Mouse (Mus musculus): Measurements from ENCODE around the gene Rtl5. TPM values are rescaled to one million over a fixed set of nuclear protein-coding genes. Genes with fewer than 3 reads are reported as not detected.
A peak's percentile ranks its signal among the peaks of the same experiment; 100 is the strongest.

Rtl5 gene
- total and polyA plus RNA-seq, 3 experiments = 1.7 to 2.3 (median 2.1) TPM

DNA sequence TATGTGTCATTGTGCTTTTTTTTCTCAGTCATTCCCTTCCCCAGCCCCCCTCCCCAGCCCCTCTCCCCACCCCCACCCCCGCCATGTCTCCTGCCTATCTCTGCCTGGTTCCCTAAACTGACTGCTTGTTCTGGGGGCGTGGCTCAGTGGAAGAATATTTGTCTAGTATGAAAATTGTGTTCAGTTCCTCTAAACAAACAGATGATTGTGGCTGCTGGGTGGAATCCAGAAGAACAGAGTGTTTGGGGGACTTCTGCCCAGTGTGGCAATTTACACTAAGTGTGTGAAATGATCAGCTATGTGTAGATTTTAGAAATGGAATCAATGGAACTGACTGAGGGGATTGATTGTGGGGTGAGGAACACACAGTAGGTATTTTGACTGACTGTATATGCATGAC lies 37.5 kb downstream of the Rtl5 start:
- no peaks in the 10 kb centered on the region for H3K36me3 ChIP-seq (ENCODE audit: control insufficient read depth, insufficient read depth, low read length)
- no peak overlapping the region for H3K27ac ChIP-seq
- H3K9ac ChIP-seq (ENCODE audit: low read depth, low read length) = no peak overlapping the region
- no peak for DNase-seq
- WGBS = 75% methylated on average over 2 of the region's 2 CpGs
- intact Hi-C loops (cut with DNase I) = no loop called here
- peaks cover 6% of the 10 kb centered on the region for H3K4me1 ChIP-seq (ENCODE audit: control insufficient read depth, insufficient read depth, low read length)
- H3K4me3 ChIP-seq = no peak overlapping the region
- no peak for TF ChIP-seq POLR2A (IDR thresholded peaks at IDR 0.05; ENCODE audit: insufficient read depth, low read depth, low read length)
- no peaks in the 10 kb centered on the region for H3K79me2 ChIP-seq (replicated peaks; ENCODE audit: control insufficient read depth, insufficient read depth, low read length)
- H3K27me3 ChIP-seq (ENCODE audit: control insufficient read depth, insufficient read depth, low read length) = no peaks in the 10 kb centered on the region

DNA sequence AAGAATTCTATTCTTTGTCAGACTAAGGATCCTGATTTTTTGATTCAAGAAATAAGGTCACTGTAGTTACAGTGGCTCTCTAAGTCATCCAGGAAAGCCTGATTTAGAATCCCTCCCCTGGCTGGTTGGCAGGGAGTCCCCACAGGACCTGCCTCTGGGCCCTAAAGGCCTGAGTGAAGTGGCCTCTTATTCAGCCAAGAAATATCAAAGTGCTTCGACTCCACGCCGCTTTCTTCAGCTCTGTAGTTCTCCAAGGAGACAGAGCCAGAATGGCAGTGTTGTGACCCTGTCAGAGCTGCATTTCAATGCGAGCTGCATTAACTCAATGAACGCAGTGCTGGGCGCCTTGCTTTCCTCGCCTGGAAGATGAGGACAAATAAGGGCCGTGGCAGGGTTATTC lies 38.7 kb downstream of the Rtl5 start:
- intact Hi-C loops (cut with DNase I) = no loop called here
- Histone ChIP-seq H3K27ac (no peak overlapping the region), H3K27me3 (ENCODE audit: control insufficient read depth, insufficient read depth, low read length) (no peaks in the 10 kb centered on the region), H3K9ac (ENCODE audit: low read depth, low read length) (no peak overlapping the region), H3K4me1 (ENCODE audit: control insufficient read depth, insufficient read depth, low read length) (peaks cover 5% of the 10 kb centered on the region), H3K36me3 (ENCODE audit: control insufficient read depth, insufficient read depth, low read length) (no peaks in the 10 kb centered on the region), H3K79me2 (replicated peaks; ENCODE audit: control insufficient read depth, insufficient read depth, low read length) (no peaks in the 10 kb centered on the region), H3K4me3 (no peak overlapping the region)
- no peak for TF ChIP-seq EP300 (IDR thresholded peaks at IDR 0.05; ENCODE audit: insufficient read depth, low read depth, low read length)
- no peak for TF ChIP-seq POLR2A (IDR thresholded peaks at IDR 0.05; ENCODE audit: insufficient read depth, low read depth, low read length)
- no peak for TF ChIP-seq CTCF (IDR thresholded peaks at IDR 0.05)
- 56% methylated on average over 8 of the region's 8 CpGs for WGBS
- DNase-seq = no peak

DNA sequence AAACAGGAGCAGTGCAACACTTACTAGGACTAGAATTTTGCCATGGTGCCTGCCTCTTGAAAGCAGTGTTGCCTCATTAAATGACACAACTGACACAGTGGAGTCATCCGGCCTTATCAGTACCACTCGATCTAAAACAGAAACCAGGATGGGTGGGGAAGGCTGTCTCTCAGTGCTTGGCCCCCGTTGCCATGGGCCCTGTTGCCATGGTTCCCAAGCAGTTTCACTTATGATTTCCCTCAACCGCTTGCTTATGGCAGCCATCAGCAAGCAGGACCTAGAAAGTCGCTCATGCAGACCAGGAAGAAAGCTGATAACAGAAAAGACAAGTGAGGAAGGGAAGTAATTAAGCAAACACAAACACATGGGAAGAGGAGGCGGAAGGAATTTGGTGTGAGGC lies 39.3 kb downstream of the Rtl5 start:
- H3K4me1 ChIP-seq (ENCODE audit: control insufficient read depth, insufficient read depth, low read length) = peaks cover 3% of the 10 kb centered on the region; the same call in 1 of the 2 replicates
- TF ChIP-seq CTCF (IDR thresholded peaks at IDR 0.05) (no peak), POLR2A (IDR thresholded peaks at IDR 0.05; ENCODE audit: insufficient read depth, low read depth, low read length) (no peak), EP300 (IDR thresholded peaks at IDR 0.05; ENCODE audit: insufficient read depth, low read depth, low read length) (no peak)
- intact Hi-C loops (cut with DNase I) = no loop called here
- no peaks in the 10 kb centered on the region for H3K27me3 ChIP-seq (ENCODE audit: control insufficient read depth, insufficient read depth, low read length)
- no peak overlapping the region for H3K9ac ChIP-seq (ENCODE audit: low read depth, low read length)
- no peaks in the 10 kb centered on the region for H3K36me3 ChIP-seq (ENCODE audit: control insufficient read depth, insufficient read depth, low read length)
- 32% methylated on average over 6 of the region's 6 CpGs for WGBS
- H3K4me3 ChIP-seq = no peak overlapping the region
- peak; percentile 57 to 73 for DNase-seq
- no peaks in the 10 kb centered on the region for H3K79me2 ChIP-seq (replicated peaks; ENCODE audit: control insufficient read depth, insufficient read depth, low read length)
- H3K27ac ChIP-seq = no peak overlapping the region

DNA sequence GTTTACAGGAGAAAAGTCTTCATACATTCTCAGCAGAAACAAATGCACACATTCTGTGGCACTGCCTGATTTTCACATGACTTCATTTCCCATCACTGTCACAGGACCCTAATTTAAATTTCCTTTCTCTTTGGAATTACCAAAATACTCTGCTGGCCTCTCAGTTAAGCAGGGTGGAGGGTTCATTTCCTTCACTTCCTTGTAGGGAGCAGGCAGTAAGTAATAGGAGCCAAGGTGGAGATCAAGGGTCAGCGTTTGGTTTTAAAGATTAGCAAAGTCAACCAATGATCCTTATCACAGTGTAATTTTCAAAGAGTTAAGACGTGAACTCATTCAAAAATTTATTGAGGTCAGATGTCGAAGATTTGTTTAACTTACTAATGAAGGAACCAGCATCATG lies 46.1 kb downstream of the Rtl5 start:
- 49% methylated on average over 3 of the region's 3 CpGs for WGBS
- H3K27me3 ChIP-seq (ENCODE audit: control insufficient read depth, insufficient read depth, low read length) = no peaks in the 10 kb centered on the region
- DNase-seq = no peak
- no peaks in the 10 kb centered on the region for H3K79me2 ChIP-seq (replicated peaks; ENCODE audit: control insufficient read depth, insufficient read depth, low read length)
- H3K4me3 ChIP-seq = no peak overlapping the region
- no peak overlapping the region for H3K9ac ChIP-seq (ENCODE audit: low read depth, low read length)
- H3K36me3 ChIP-seq (ENCODE audit: control insufficient read depth, insufficient read depth, low read length) = no peaks in the 10 kb centered on the region
- no peak overlapping the region; the same call in 1 of the 2 replicates for H3K27ac ChIP-seq
- intact Hi-C loops (cut with DNase I) = loop anchor here (5.0 kb wide), 1 partner anchor 42 kb away; no protein-coding TSS in a partner anchor
- no peaks in the 10 kb centered on the region; the same call in 1 of the 2 replicates for H3K4me1 ChIP-seq (ENCODE audit: control insufficient read depth, insufficient read depth, low read length)
- TF ChIP-seq POLR2A (IDR thresholded peaks at IDR 0.05; ENCODE audit: insufficient read depth, low read depth, low read length) (no peak), CTCF (IDR thresholded peaks at IDR 0.05) (no peak), EP300 (IDR thresholded peaks at IDR 0.05; ENCODE audit: insufficient read depth, low read depth, low read length) (no peak)

DNA sequence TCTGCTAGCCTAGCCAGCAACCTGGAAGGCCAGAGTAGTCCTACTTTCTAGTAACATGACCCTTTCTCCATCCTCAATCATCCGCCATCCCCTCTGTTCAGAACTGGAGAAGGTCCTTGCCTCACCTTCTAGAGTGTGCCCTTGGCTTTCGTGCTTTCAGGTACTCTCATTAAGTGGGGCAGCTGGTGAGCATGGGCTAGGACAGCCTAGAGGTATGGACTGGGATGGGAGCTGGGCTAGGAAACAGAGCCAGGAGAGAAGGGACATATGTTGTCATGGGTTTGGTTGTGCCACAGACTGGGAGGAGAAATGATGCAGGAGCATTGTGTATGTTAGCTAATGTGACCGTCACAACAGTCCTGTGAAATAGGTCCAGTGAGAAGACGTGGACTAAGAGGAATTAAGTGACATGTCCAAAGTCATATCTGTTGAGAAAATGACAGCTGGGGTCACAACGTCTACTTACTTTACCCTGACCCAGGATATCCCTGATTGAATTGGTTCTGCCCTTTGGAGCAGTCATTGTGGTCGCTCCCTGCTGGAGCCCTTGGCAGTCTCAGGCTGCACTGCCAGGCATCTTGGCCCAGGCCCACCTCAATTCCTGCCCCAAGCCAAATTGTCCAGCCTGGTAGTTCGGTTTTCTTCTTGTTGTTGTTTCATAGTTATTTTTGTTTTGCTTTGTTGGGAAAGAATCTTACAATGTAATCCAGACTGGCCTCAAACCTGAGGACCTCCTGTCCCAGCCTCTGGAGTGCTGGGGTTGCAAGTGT lies 51.4 kb downstream of the Rtl5 start:
- intact Hi-C loops (cut with DNase I) = loop anchor here (5.0 kb wide), 1 partner anchor 48 kb away; no protein-coding TSS in a partner anchor
- TF ChIP-seq CTCF (IDR thresholded peaks at IDR 0.05) (no peak), POLR2A (IDR thresholded peaks at IDR 0.05; ENCODE audit: insufficient read depth, low read depth, low read length) (no peak), EP300 (IDR thresholded peaks at IDR 0.05; ENCODE audit: insufficient read depth, low read depth, low read length) (no peak)
- Histone ChIP-seq H3K27me3 (ENCODE audit: control insufficient read depth, insufficient read depth, low read length) (no peaks in the 10 kb centered on the region), H3K79me2 (replicated peaks; ENCODE audit: control insufficient read depth, insufficient read depth, low read length) (no peaks in the 10 kb centered on the region), H3K4me3 (no peak overlapping the region), H3K4me1 (ENCODE audit: control insufficient read depth, insufficient read depth, low read length) (peaks cover 4% of the 10 kb centered on the region), H3K27ac (no peak overlapping the region; the same call in 1 of the 2 replicates), H3K9ac (ENCODE audit: low read depth, low read length) (no peak overlapping the region), H3K36me3 (ENCODE audit: control insufficient read depth, insufficient read depth, low read length) (no peaks in the 10 kb centered on the region)
- WGBS = 58% methylated on average over 7 of the region's 7 CpGs
- no peak for DNase-seq

DNA sequence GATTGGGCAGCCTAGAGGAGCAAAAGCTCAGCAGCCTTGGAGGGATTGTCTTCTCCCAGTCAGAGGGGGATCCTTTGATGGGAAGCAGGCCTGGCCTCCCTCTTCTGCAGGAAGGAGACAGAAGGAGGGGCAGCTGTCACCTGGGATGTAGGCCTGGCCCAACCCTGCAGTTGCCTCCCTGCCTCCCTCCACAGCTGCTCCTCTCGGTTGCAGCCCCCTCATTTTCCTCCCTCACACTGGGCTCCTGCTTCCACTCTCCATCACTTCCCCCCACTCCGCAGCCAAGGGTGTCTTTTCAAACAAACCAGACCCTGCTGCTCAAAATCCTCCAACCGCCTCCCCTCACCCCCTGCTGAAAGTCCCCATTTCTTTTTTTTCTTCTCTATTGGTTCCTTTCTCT lies 52.2 kb downstream of the Rtl5 start:
- H3K4me1 ChIP-seq (ENCODE audit: control insufficient read depth, insufficient read depth, low read length) = peaks cover 4% of the 10 kb centered on the region
- no peaks in the 10 kb centered on the region for H3K27me3 ChIP-seq (ENCODE audit: control insufficient read depth, insufficient read depth, low read length)
- intact Hi-C loops (cut with DNase I) = no loop called here
- DNase-seq = no peak
- H3K79me2 ChIP-seq (replicated peaks; ENCODE audit: control insufficient read depth, insufficient read depth, low read length) = no peaks in the 10 kb centered on the region
- TF ChIP-seq EP300 (IDR thresholded peaks at IDR 0.05; ENCODE audit: insufficient read depth, low read depth, low read length) (no peak), CTCF (IDR thresholded peaks at IDR 0.05) (no peak), POLR2A (IDR thresholded peaks at IDR 0.05; ENCODE audit: insufficient read depth, low read depth, low read length) (no peak)
- H3K4me3 ChIP-seq = no peak overlapping the region; the same call in 1 of the 2 replicates
- H3K36me3 ChIP-seq (ENCODE audit: control insufficient read depth, insufficient read depth, low read length) = no peaks in the 10 kb centered on the region
- H3K9ac ChIP-seq (ENCODE audit: low read depth, low read length) = no peak overlapping the region
- WGBS = 41% methylated on average over 3 of the region's 3 CpGs
- H3K27ac ChIP-seq = peak overlapping the region; percentile 41; the same call in 1 of the 2 replicates
